Mouse (Mus musculus): ENCODE measurements around the gene Txn2. TPM values are rescaled to one million over a fixed set of nuclear protein-coding genes. Genes with fewer than 3 reads are reported as not detected.

The Txn2 gene
- polyA plus RNA-seq, 1 experiment: 253 TPM

DNA sequence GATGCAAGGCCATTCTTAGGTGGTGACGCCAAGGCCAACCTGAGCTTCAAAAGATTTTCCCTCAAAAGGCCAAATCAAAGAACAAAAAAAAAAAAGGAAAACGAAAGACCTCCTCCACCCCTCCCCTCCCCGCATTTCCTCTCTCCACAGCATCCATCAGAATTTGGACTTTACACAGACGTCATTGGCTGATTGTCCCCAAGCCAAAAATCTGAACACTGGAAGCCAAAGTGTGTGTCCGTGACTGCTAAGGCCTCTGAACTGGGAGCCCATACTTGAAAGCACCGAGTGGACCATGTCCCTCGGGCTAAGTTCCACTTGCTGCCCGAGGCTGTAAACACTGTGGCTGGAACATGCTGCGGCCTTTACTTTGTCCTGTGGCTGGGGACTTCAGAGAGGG lies 6.1 kb downstream of the Txn2 start:
- no peak for DNase-seq
- 91% methylated on average over 9 of the region's 9 CpGs for WGBS
- TF ChIP-seq CTCF (IDR thresholded peaks at IDR 0.05; ENCODE audit: borderline replicate concordance, control insufficient read depth, extremely low read depth, insufficient read depth, low read length, poor library complexity) (no peak), POLR2A (IDR thresholded peaks at IDR 0.05; ENCODE audit: control insufficient read depth, extremely low read depth, insufficient read depth, low read length, poor library complexity) (no peak)
- H3K27ac ChIP-seq (ENCODE audit: control insufficient read depth, insufficient read depth, low read length): no peak overlapping the region
- H3K27me3 ChIP-seq (ENCODE audit: control insufficient read depth, insufficient read depth, low read length): no peaks in the 10 kb centered on the region
- H3K36me3 ChIP-seq (ENCODE audit: control insufficient read depth, insufficient read depth, low read length): peaks cover 26% of the 10 kb centered on the region
- H3K4me3 ChIP-seq (ENCODE audit: control insufficient read depth, insufficient read depth, low read length): no peak overlapping the region
- 0 out of 2 replicates have a peak, but pooled peaks cover 2% of the 10 kb centered on the region for H3K4me1 ChIP-seq (replicated peaks; ENCODE audit: control insufficient read depth, insufficient read depth, low read length)

GRCm38 (mm10) chr15:77921636-77922035 lies 7.2 kb downstream of the Txn2 start:
- Histone ChIP-seq H3K27me3 (ENCODE audit: control insufficient read depth, insufficient read depth, low read length) (no peaks in the 10 kb centered on the region), H3K36me3 (ENCODE audit: control insufficient read depth, insufficient read depth, low read length) (peaks cover 26% of the 10 kb centered on the region), H3K4me1 (replicated peaks; ENCODE audit: control insufficient read depth, insufficient read depth, low read length) (no peaks in the 10 kb centered on the region), H3K4me3 (ENCODE audit: control insufficient read depth, insufficient read depth, low read length) (no peak overlapping the region), H3K27ac (ENCODE audit: control insufficient read depth, insufficient read depth, low read length) (no peak overlapping the region)
- no peak for DNase-seq
- 93% methylated on average over 6 of the region's 6 CpGs for WGBS
- TF ChIP-seq CTCF (IDR thresholded peaks at IDR 0.05; ENCODE audit: borderline replicate concordance, control insufficient read depth, extremely low read depth, insufficient read depth, low read length, poor library complexity): no peak

DNA sequence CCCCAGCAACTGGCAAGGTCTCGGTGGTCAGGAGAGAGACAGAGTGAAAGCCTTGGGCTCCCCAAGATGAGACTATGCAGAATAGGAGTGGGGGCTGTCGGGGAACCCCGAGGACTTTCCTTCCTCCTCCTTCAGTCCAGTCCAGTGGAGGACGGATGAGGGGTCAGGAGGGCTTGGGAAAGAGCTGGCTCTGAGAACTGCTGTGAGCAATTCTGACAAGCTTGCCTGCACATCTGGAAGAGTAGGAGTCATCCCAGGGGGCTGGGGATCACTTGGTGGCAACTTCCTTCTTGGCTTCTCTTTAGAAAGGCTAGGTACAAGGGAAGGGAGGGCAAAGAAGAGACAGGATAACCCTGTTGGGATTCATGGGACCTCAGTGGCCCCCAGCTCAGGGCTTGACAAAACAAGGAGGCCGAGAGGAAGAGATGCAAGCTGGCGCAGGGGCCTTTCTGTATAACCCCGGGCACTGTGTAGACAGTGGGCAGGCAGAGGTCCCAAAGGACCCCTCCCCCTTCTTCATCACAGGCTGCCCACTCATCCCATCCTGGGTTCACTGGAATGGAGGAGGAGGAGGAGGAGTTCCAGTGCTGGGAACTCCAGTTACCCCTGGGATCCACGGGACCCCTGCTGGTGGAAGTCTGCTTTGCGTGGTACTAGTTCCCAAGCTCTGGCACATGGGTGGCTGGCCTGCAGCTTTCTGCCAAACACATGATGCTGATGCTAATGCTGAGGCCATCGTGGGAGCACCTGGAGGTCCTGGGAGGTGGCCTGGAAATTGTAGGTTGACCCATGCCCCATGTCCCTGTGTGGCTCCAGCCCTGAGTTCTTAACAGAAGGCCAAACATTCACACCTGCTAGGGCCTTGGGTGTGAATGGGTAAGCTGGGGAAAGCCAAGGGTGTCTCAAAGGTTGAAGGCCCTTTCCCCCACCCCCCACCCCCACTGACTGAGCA lies 8.0 kb downstream of the Txn2 start:
- H3K4me3 ChIP-seq (ENCODE audit: control insufficient read depth, insufficient read depth, low read length): no peak overlapping the region
- DNase-seq: no peak
- H3K27ac ChIP-seq (ENCODE audit: control insufficient read depth, insufficient read depth, low read length): no peak overlapping the region
- no peaks in the 10 kb centered on the region for H3K27me3 ChIP-seq (ENCODE audit: control insufficient read depth, insufficient read depth, low read length)
- H3K36me3 ChIP-seq (ENCODE audit: control insufficient read depth, insufficient read depth, low read length): peaks cover 26% of the 10 kb centered on the region
- no peaks in the 10 kb centered on the region for H3K4me1 ChIP-seq (replicated peaks; ENCODE audit: control insufficient read depth, insufficient read depth, low read length)
- TF ChIP-seq CTCF (IDR thresholded peaks at IDR 0.05; ENCODE audit: borderline replicate concordance, control insufficient read depth, extremely low read depth, insufficient read depth, low read length, poor library complexity) (no peak), POLR2A (IDR thresholded peaks at IDR 0.05; ENCODE audit: control insufficient read depth, extremely low read depth, insufficient read depth, low read length, poor library complexity) (no peak)
- 93% methylated on average over 10 of the region's 10 CpGs for WGBS

DNA sequence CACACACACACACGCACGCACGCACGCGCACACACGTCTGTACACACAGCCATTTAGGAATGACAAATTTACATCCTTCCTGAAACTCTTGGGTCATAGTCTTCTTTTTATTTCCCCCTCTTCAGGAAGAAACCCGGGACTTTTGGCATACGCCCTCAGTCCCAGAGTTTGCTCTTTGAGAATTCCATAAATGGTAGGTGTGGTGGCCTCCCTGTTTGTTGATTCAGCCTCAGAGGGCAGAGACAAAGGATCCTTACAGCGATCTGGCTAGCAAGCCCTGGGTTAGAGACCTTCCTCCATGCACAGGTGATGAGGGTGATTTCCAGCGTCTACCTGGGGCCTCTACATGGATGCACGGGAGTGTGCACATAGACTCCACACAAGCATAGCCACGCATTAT lies 9.4 kb downstream of the Txn2 start:
- Histone ChIP-seq H3K36me3 (ENCODE audit: control insufficient read depth, insufficient read depth, low read length) (peaks cover 34% of the 10 kb centered on the region), H3K27me3 (ENCODE audit: control insufficient read depth, insufficient read depth, low read length) (no peaks in the 10 kb centered on the region), H3K4me1 (replicated peaks; ENCODE audit: control insufficient read depth, insufficient read depth, low read length) (no peaks in the 10 kb centered on the region), H3K4me3 (ENCODE audit: control insufficient read depth, insufficient read depth, low read length) (no peak overlapping the region), H3K27ac (ENCODE audit: control insufficient read depth, insufficient read depth, low read length) (no peak overlapping the region)
- no peak for TF ChIP-seq CTCF (IDR thresholded peaks at IDR 0.05; ENCODE audit: borderline replicate concordance, control insufficient read depth, extremely low read depth, insufficient read depth, low read length, poor library complexity)
- TF ChIP-seq POLR2A (IDR thresholded peaks at IDR 0.05; ENCODE audit: control insufficient read depth, extremely low read depth, insufficient read depth, low read length, poor library complexity): no peak
- WGBS: 95% methylated on average over 12 of the region's 12 CpGs
- DNase-seq: no peak

DNA sequence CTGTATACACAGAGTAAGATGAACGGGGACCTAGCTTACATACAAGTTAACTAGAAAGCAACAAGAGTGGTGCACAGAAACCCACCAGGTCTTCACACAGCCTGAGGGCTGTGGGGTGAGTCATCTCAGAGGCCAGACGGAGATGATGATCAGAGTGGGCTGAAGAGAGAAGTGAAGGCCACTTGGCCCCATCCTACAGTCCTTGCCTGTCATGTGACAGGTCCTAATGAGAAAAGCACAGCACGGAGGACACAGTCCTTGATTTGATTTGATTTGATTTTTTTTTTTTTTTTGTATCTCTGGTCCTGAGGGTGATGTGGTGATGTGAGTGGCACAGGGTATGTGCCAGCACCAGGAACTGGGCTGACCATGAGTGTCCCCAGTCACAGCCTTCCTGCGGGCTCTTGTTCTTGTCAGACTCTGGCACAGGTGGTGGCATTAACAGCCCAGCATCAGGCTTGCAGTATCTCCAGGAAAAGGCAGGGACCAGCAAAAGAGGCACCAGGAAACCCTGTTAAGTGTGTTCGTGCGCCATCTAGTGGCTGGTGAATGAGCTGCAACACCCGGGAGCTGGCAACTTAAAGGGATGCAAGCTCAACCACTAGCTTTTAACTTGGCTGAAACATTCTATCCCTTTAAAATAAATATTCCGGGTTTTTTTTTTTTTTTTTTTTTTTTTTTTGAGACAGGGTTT lies 11.8 kb downstream of the Txn2 start:
- no peaks in the 10 kb centered on the region for H3K4me1 ChIP-seq (replicated peaks; ENCODE audit: control insufficient read depth, insufficient read depth, low read length)
- H3K27ac ChIP-seq (ENCODE audit: control insufficient read depth, insufficient read depth, low read length): no peak overlapping the region
- peaks cover 19% of the 10 kb centered on the region for H3K36me3 ChIP-seq (ENCODE audit: control insufficient read depth, insufficient read depth, low read length)
- TF ChIP-seq POLR2A (IDR thresholded peaks at IDR 0.05; ENCODE audit: control insufficient read depth, extremely low read depth, insufficient read depth, low read length, poor library complexity) (no peak), CTCF (IDR thresholded peaks at IDR 0.05; ENCODE audit: borderline replicate concordance, control insufficient read depth, extremely low read depth, insufficient read depth, low read length, poor library complexity) (peak; percentile 76; the same call in 1 of the 2 replicates)
- WGBS: 38% methylated on average over 8 of the region's 8 CpGs
- peak; percentile 85 for DNase-seq
- H3K27me3 ChIP-seq (ENCODE audit: control insufficient read depth, insufficient read depth, low read length): no peaks in the 10 kb centered on the region
- no peak overlapping the region for H3K4me3 ChIP-seq (ENCODE audit: control insufficient read depth, insufficient read depth, low read length)

GRCm38 (mm10) chr15:77915287-77915686 lies 13.5 kb downstream of the Txn2 start:
- peaks cover 13% of the 10 kb centered on the region for H3K36me3 ChIP-seq (ENCODE audit: control insufficient read depth, insufficient read depth, low read length)
- 98% methylated on average over 4 of the region's 4 CpGs for WGBS
- no peaks in the 10 kb centered on the region for H3K4me1 ChIP-seq (replicated peaks; ENCODE audit: control insufficient read depth, insufficient read depth, low read length)
- no peaks in the 10 kb centered on the region for H3K27me3 ChIP-seq (ENCODE audit: control insufficient read depth, insufficient read depth, low read length)
- TF ChIP-seq CTCF (IDR thresholded peaks at IDR 0.05; ENCODE audit: borderline replicate concordance, control insufficient read depth, extremely low read depth, insufficient read depth, low read length, poor library complexity): no peak
- TF ChIP-seq POLR2A (IDR thresholded peaks at IDR 0.05; ENCODE audit: control insufficient read depth, extremely low read depth, insufficient read depth, low read length, poor library complexity): no peak
- no peak for DNase-seq
- no peak overlapping the region for H3K27ac ChIP-seq (ENCODE audit: control insufficient read depth, insufficient read depth, low read length)
- H3K4me3 ChIP-seq (ENCODE audit: control insufficient read depth, insufficient read depth, low read length): no peak overlapping the region
